Mouse (Mus musculus): ENCODE measurements at regions not wholly inside any gene's neighbourhood (a gene's known extent, or its start where the extent isn't known, plus 50 kb on each side); places are given as distances from the start of the nearest gene placed in this dataset.

GRCm38 (mm10) chr6:117283616-117284015, 115.3 kb downstream of the Cxcl12 start:
- no peaks in the 10 kb centered on the region for H3K36me3 ChIP-seq
- H3K4me1 ChIP-seq: peaks cover 10% of the 10 kb centered on the region; the same call in 1 of the 2 replicates
- no peak overlapping the region for H3K4me3 ChIP-seq
- no peak overlapping the region for H3K27ac ChIP-seq (replicated peaks)
- WGBS: 81% methylated on average over 3 of the region's 3 CpGs
- no peak overlapping the region for H3K4me2 ChIP-seq (replicated peaks)
- no peak overlapping the region for H3K9ac ChIP-seq (replicated peaks)
- no peak for ATAC-seq (replicated peaks)
- no peaks in the 10 kb centered on the region for H3K9me3 ChIP-seq
- H3K27me3 ChIP-seq: no peaks in the 10 kb centered on the region

GRCm38 (mm10) chr6:117284376-117285106, 116.2 kb downstream of the Cxcl12 start:
- Histone ChIP-seq H3K27me3 (no peaks in the 10 kb centered on the region), H3K4me3 (no peak overlapping the region), H3K4me2 (replicated peaks) (no peak overlapping the region), H3K36me3 (no peaks in the 10 kb centered on the region), H3K9ac (replicated peaks) (no peak overlapping the region), H3K9me3 (no peaks in the 10 kb centered on the region), H3K4me1 (peaks cover 7% of the 10 kb centered on the region; the same call in 1 of the 2 replicates), H3K27ac (replicated peaks) (no peak overlapping the region)
- 71% methylated on average over 5 of the region's 5 CpGs for WGBS
- ATAC-seq (replicated peaks): no peak

GRCm38 (mm10) chr6:117287396-117287795, 119.1 kb downstream of the Cxcl12 start:
- Histone ChIP-seq H3K27me3 (no peaks in the 10 kb centered on the region), H3K4me2 (replicated peaks) (no peak overlapping the region), H3K9ac (replicated peaks) (no peak overlapping the region), H3K36me3 (no peaks in the 10 kb centered on the region), H3K9me3 (no peaks in the 10 kb centered on the region), H3K4me1 (no peaks in the 10 kb centered on the region), H3K27ac (replicated peaks) (no peak overlapping the region), H3K4me3 (no peak overlapping the region)
- WGBS: 94% methylated on average over 5 of the region's 5 CpGs
- ATAC-seq (replicated peaks): no peak

GRCm38 (mm10) chr6:117293780-117294465, 125.6 kb downstream of the Cxcl12 start:
- Histone ChIP-seq H3K27ac (replicated peaks) (no peak overlapping the region), H3K9me3 (no peaks in the 10 kb centered on the region), H3K4me3 (no peak overlapping the region), H3K36me3 (no peaks in the 10 kb centered on the region), H3K4me2 (replicated peaks) (no peak overlapping the region), H3K27me3 (no peaks in the 10 kb centered on the region), H3K4me1 (no peaks in the 10 kb centered on the region), H3K9ac (replicated peaks) (no peak overlapping the region)
- ATAC-seq (replicated peaks): no peak
- 32% methylated on average over 9 of the region's 9 CpGs for WGBS

- Histone ChIP-seq H3K27me3 (no peaks in the 10 kb centered on the region), H3K4me2 (replicated peaks) (no peak overlapping the region), H3K27ac (replicated peaks) (no peak overlapping the region), H3K36me3 (no peaks in the 10 kb centered on the region), H3K4me3 (no peak overlapping the region), H3K4me1 (no peaks in the 10 kb centered on the region), H3K9me3 (no peaks in the 10 kb centered on the region), H3K9ac (replicated peaks) (no peak overlapping the region)
- no peak for ATAC-seq (replicated peaks)
- WGBS: 93% methylated on average over 2 of the region's 2 CpGs
These were observed 129.6 kb downstream of the Cxcl12 start for GRCm38 (mm10) chr6:117297918-117298317.

GRCm38 (mm10) chr6:117299503-117300288, 131.4 kb downstream of the Cxcl12 start:
- Histone ChIP-seq H3K4me1 (no peaks in the 10 kb centered on the region), H3K36me3 (no peaks in the 10 kb centered on the region), H3K9ac (replicated peaks) (no peak overlapping the region), H3K4me2 (replicated peaks) (no peak overlapping the region), H3K27me3 (no peaks in the 10 kb centered on the region), H3K9me3 (no peaks in the 10 kb centered on the region), H3K4me3 (no peak overlapping the region), H3K27ac (replicated peaks) (no peak overlapping the region)
- ATAC-seq (replicated peaks): no peak
- 88% methylated on average over 7 of the region's 7 CpGs for WGBS

GRCm38 (mm10) chr6:117303361-117303760, 135.0 kb downstream of the Cxcl12 start:
- Histone ChIP-seq H3K36me3 (no peaks in the 10 kb centered on the region), H3K4me1 (no peaks in the 10 kb centered on the region), H3K27ac (replicated peaks) (no peak overlapping the region), H3K9ac (replicated peaks) (no peak overlapping the region), H3K4me3 (no peak overlapping the region), H3K4me2 (replicated peaks) (no peak overlapping the region), H3K9me3 (no peaks in the 10 kb centered on the region), H3K27me3 (no peaks in the 10 kb centered on the region)
- 58% methylated on average over 4 of the region's 5 CpGs for WGBS
- ATAC-seq (replicated peaks): no peak

- WGBS: 72% methylated on average over 4 of the region's 4 CpGs
- Histone ChIP-seq H3K4me1 (no peaks in the 10 kb centered on the region), H3K4me2 (replicated peaks) (no peak overlapping the region), H3K27me3 (no peaks in the 10 kb centered on the region), H3K9ac (replicated peaks) (no peak overlapping the region), H3K27ac (replicated peaks) (no peak overlapping the region), H3K4me3 (no peak overlapping the region), H3K9me3 (no peaks in the 10 kb centered on the region), H3K36me3 (no peaks in the 10 kb centered on the region)
- ATAC-seq (replicated peaks): no peak
These were observed 137.5 kb downstream of the Cxcl12 start for GRCm38 (mm10) chr6:117305736-117306250.

GRCm38 (mm10) chr6:117308636-117309035, 140.3 kb downstream of the Cxcl12 start:
- no peak overlapping the region for H3K4me3 ChIP-seq
- H3K4me2 ChIP-seq (replicated peaks): no peak overlapping the region
- WGBS: 75% methylated on average over 2 of the region's 2 CpGs
- ATAC-seq (replicated peaks): no peak
- no peaks in the 10 kb centered on the region for H3K36me3 ChIP-seq
- no peak overlapping the region for H3K27ac ChIP-seq (replicated peaks)
- H3K4me1 ChIP-seq: no peaks in the 10 kb centered on the region
- no peaks in the 10 kb centered on the region for H3K27me3 ChIP-seq
- no peak overlapping the region for H3K9ac ChIP-seq (replicated peaks)
- no peaks in the 10 kb centered on the region for H3K9me3 ChIP-seq

GRCm38 (mm10) chr6:117312891-117313781, 144.8 kb downstream of the Cxcl12 start:
- H3K36me3 ChIP-seq: no peaks in the 10 kb centered on the region
- H3K9me3 ChIP-seq: no peaks in the 10 kb centered on the region
- WGBS: 68% methylated on average over 13 of the region's 13 CpGs
- no peak overlapping the region for H3K4me3 ChIP-seq
- no peaks in the 10 kb centered on the region for H3K27me3 ChIP-seq
- no peak overlapping the region for H3K9ac ChIP-seq (replicated peaks)
- no peak overlapping the region for H3K27ac ChIP-seq (replicated peaks)
- no peak overlapping the region for H3K4me2 ChIP-seq (replicated peaks)
- no peaks in the 10 kb centered on the region for H3K4me1 ChIP-seq
- 0 out of 2 replicates have a peak, but pooled peaks have one; percentile 41 for ATAC-seq (replicated peaks)

GRCm38 (mm10) chr6:117313944-117314566, 145.7 kb downstream of the Cxcl12 start:
- no peak overlapping the region for H3K4me3 ChIP-seq
- no peak overlapping the region for H3K9ac ChIP-seq (replicated peaks)
- no peaks in the 10 kb centered on the region for H3K9me3 ChIP-seq
- H3K27ac ChIP-seq (replicated peaks): no peak overlapping the region
- H3K4me2 ChIP-seq (replicated peaks): no peak overlapping the region
- no peaks in the 10 kb centered on the region for H3K4me1 ChIP-seq
- no peak for ATAC-seq (replicated peaks)
- H3K36me3 ChIP-seq: no peaks in the 10 kb centered on the region
- WGBS: 41% methylated on average over 6 of the region's 6 CpGs
- no peaks in the 10 kb centered on the region for H3K27me3 ChIP-seq

All from forebrain, embryonic 15.5 days (tissue).